Mouse (Mus musculus): ENCODE data around the gene Hikeshi.

The Hikeshi gene

GRCm38 (mm10) chr7:89940571-89941463 lies at the start of gene Hikeshi:
Gene Hikeshi (minus strand): TSS chr7:89941204.
- peak; percentile 100 for DNase-seq (ENCODE audit: low read depth, low spot score)

- DNase-seq (ENCODE audit: low read depth, low spot score) = no peak
Measured at GRCm38 (mm10) chr7:89984421-89984820, 43.4 kb upstream of the Hikeshi start.

- DNase-seq (ENCODE audit: low read depth, low spot score) = no peak
Measured at GRCm38 (mm10) chr7:89983441-89983840, 42.4 kb upstream of the Hikeshi start.

GRCm38 (mm10) chr7:89981557-89981956 lies 40.6 kb upstream of the Hikeshi start:
- no peak for DNase-seq (ENCODE audit: low read depth, low spot score)

- DNase-seq (ENCODE audit: low read depth, low spot score) = peak; percentile 96
Measured at GRCm38 (mm10) chr7:89980485-89981422, 39.8 kb upstream of the Hikeshi start, which contains the start of gene Eed. Gene Eed (minus strand): TSS chr7:89980983.

- no peak for DNase-seq (ENCODE audit: low read depth, low spot score)
Measured at GRCm38 (mm10) chr7:89980133-89980484, 39.1 kb upstream of the Hikeshi start.

- peak; percentile 54 for DNase-seq (ENCODE audit: low read depth, low spot score)
Measured at GRCm38 (mm10) chr7:89979432-89980130, 38.6 kb upstream of the Hikeshi start.

- DNase-seq (ENCODE audit: low read depth, low spot score) = peak; percentile 79
Measured at GRCm38 (mm10) chr7:89976796-89977195, 35.8 kb upstream of the Hikeshi start.

GRCm38 (mm10) chr7:89975571-89975970 lies 34.6 kb upstream of the Hikeshi start:
- peak; percentile 99 for DNase-seq (ENCODE audit: low read depth, low spot score)

GRCm38 (mm10) chr7:89967235-89967634 lies 26.2 kb upstream of the Hikeshi start:
- DNase-seq (ENCODE audit: low read depth, low spot score) = no peak

GRCm38 (mm10) chr7:89966771-89967170 lies 25.8 kb upstream of the Hikeshi start:
- DNase-seq (ENCODE audit: low read depth, low spot score) = no peak

GRCm38 (mm10) chr7:89963135-89963534 lies 22.1 kb upstream of the Hikeshi start:
- no peak for DNase-seq (ENCODE audit: low read depth, low spot score)

- peak; percentile 44 for DNase-seq (ENCODE audit: low read depth, low spot score)
Measured at GRCm38 (mm10) chr7:89957300-89957699, 16.3 kb upstream of the Hikeshi start.

- DNase-seq (ENCODE audit: low read depth, low spot score) = peak; percentile 67
Measured at GRCm38 (mm10) chr7:89954261-89954660, 13.3 kb upstream of the Hikeshi start.

GRCm38 (mm10) chr7:89949403-89949802 lies 8.4 kb upstream of the Hikeshi start:
- peak; percentile 58 for DNase-seq (ENCODE audit: low read depth, low spot score)

GRCm38 (mm10) chr7:89948026-89948425 lies 7.0 kb upstream of the Hikeshi start:
- no peak for DNase-seq (ENCODE audit: low read depth, low spot score)

GRCm38 (mm10) chr7:89939497-89940353 lies 1.3 kb downstream of the Hikeshi start:
- peak; percentile 60 for DNase-seq (ENCODE audit: low read depth, low spot score)

GRCm38 (mm10) chr7:89923441-89924180 lies 17.4 kb downstream of the Hikeshi start:
- no peak for DNase-seq (ENCODE audit: low read depth, low spot score)

- DNase-seq (ENCODE audit: low read depth, low spot score) = no peak
Measured at GRCm38 (mm10) chr7:89917776-89918175, 23.2 kb downstream of the Hikeshi start.

GRCm38 (mm10) chr7:89916711-89917110 lies 24.3 kb downstream of the Hikeshi start:
- no peak for DNase-seq (ENCODE audit: low read depth, low spot score)
